Mouse (Mus musculus) v-Abl transformed pro-B cells (cell line): ENCODE results near the gene Tmcc2.

Experiments
- in situ Hi-C, 2 experiments: fragments of 400-800 bp; cut with MboI; formaldehyde crosslinking; loops; one replicate each; pipeline ENCODE4 v1.15.1; 2025; ENCODE audit not compliant: unreplicated experiment in 2 of 2

The Tmcc2 gene

GRCm38 (mm10) chr1:132343656-132344055 lies 47.4 kb downstream of the Tmcc2 start:
- in situ Hi-C loops = no loop called here

GRCm38 (mm10) chr1:132343191-132343590 lies 47.9 kb downstream of the Tmcc2 start:
- in situ Hi-C loops = no loop called here

- in situ Hi-C loops = no loop called here
These were observed 48.6 kb downstream of the Tmcc2 start for GRCm38 (mm10) chr1:132342518-132342917.

- in situ Hi-C loops = no loop called here
These were observed 49.2 kb downstream of the Tmcc2 start for GRCm38 (mm10) chr1:132341731-132342501.

GRCm38 (mm10) chr1:132338027-132338660 lies 52.9 kb downstream of the Tmcc2 start:
- in situ Hi-C loops = no loop called here

- in situ Hi-C loops = no loop called here
These were observed 54.2 kb downstream of the Tmcc2 start for GRCm38 (mm10) chr1:132336921-132337320.

- in situ Hi-C loops = no loop called here
These were observed 55.6 kb downstream of the Tmcc2 start for GRCm38 (mm10) chr1:132335378-132335965.

GRCm38 (mm10) chr1:132334178-132334801 lies 56.8 kb downstream of the Tmcc2 start:
- in situ Hi-C loops = no loop called here

- in situ Hi-C loops = no loop called here
These were observed 57.4 kb downstream of the Tmcc2 start for GRCm38 (mm10) chr1:132333675-132334141.

GRCm38 (mm10) chr1:132333201-132333600 lies 57.9 kb downstream of the Tmcc2 start:
- in situ Hi-C loops = no loop called here

- in situ Hi-C loops = no loop called here
These were observed 59.8 kb downstream of the Tmcc2 start for GRCm38 (mm10) chr1:132331283-132331682.

GRCm38 (mm10) chr1:132330397-132330796 lies 60.7 kb downstream of the Tmcc2 start:
- in situ Hi-C loops = no loop called here

- in situ Hi-C loops = no loop called here
These were observed 61.4 kb downstream of the Tmcc2 start for GRCm38 (mm10) chr1:132329656-132330055.

- in situ Hi-C loops = no loop called here
These were observed 62.5 kb downstream of the Tmcc2 start for GRCm38 (mm10) chr1:132328565-132328964.

GRCm38 (mm10) chr1:132327477-132327876 lies 63.6 kb downstream of the Tmcc2 start:
- in situ Hi-C loops = no loop called here

GRCm38 (mm10) chr1:132326777-132327176 lies 64.3 kb downstream of the Tmcc2 start:
- in situ Hi-C loops = no loop called here

- in situ Hi-C loops = no loop called here
These were observed 68.2 kb downstream of the Tmcc2 start for GRCm38 (mm10) chr1:132322711-132323542.

- in situ Hi-C loops = no loop called here
These were observed 69.1 kb downstream of the Tmcc2 start for GRCm38 (mm10) chr1:132321821-132322580.

- in situ Hi-C loops = no loop called here
These were observed 71.8 kb downstream of the Tmcc2 start for GRCm38 (mm10) chr1:132319242-132319641.
